Mouse (Mus musculus) kidney, adult 2 months (tissue): ENCODE measurements at regions not wholly inside any gene's neighbourhood (a gene's known extent, or its start where the extent isn't known, plus 50 kb on each side); places are given as distances from the start of the nearest gene placed in this dataset.

ENCODE experiments used
- DNase-seq: peaks from one replicate; pipeline ENCODE4 v3.0.0; 2021
- H3K27ac ChIP-seq: fragments of 200-500 bp; 2 replicates; pipeline ENCODE4 v1.5.1; 2012; ENCODE audit warnings: low read depth, low read length, control low read depth, inconsistent platforms; ENCODE audit not compliant: insufficient read depth
- H3K27me3 ChIP-seq: fragments of 200-500 bp; replicated peaks from 2 replicates; pipeline ENCODE4 v1.6.1; 2012; ENCODE audit warnings: mild to moderate bottlenecking, moderate library complexity, low read length, inconsistent platforms; ENCODE audit not compliant: control insufficient read depth, insufficient read depth
- H3K36me3 ChIP-seq: fragments of 200-500 bp; 2 replicates; pipeline ENCODE4 v1.6.1; 2012; ENCODE audit warnings: mild to moderate bottlenecking, moderate library complexity, low read length, inconsistent platforms; ENCODE audit not compliant: control insufficient read depth, insufficient read depth
- H3K4me1 ChIP-seq: fragments of 200-500 bp; 2 replicates; pipeline ENCODE4 v1.6.1; 2011; ENCODE audit warnings: low read length; ENCODE audit not compliant: control insufficient read depth, insufficient read depth
- H3K4me3 ChIP-seq: fragments of 200-500 bp; 2 replicates; pipeline ENCODE4 v1.5.1; 2011; ENCODE audit warnings: mild to moderate bottlenecking, low read depth, low read length, control low read depth; ENCODE audit not compliant: insufficient read depth
- CTCF ChIP-seq: fragments of 200-500 bp; conservative IDR thresholded peaks from 2 replicates; pipeline ENCODE4 v1.5.1; 2011; ENCODE audit warnings: low read depth, mild to moderate bottlenecking, control low read depth, low read length, moderate library complexity, mixed read lengths; ENCODE audit not compliant: insufficient read depth, insufficient read length
- POLR2A ChIP-seq: fragments of 200-500 bp; IDR thresholded peaks from one replicate; pipeline ENCODE4 v1.6.1; 2011; ENCODE audit warnings: low read depth, low read length, control low read depth
- WGBS: fragments of 180-500 bp; shearing (Covaris S2); methylation state at CpG from one replicate; pipeline ENCODE4 v1.1.7; 2018; 5-methylcytosine and 5-hydroxymethylcytosine counted together

DNA sequence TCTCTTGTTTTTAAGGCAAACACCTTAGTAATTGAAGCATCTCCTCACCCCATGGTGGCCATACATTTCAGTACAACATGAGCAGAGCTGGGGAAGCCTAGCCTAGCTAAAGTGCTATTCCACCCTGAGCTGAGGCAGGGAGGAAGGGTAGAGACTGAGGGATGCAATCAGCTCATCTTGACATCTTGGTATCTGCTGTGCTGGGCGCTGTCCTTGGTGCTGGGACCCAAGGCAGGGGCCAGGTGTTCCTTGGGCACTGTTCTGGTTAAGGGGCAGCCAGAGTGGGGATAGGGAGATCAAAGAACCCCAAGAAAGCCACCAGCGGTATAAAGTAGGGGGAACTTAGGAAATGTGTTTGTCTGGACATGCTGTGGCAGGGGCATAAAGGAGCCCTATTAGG, 228.7 kb downstream of the Cyp26b1 start:
- DNase-seq, result no peak
- H3K4me1 ChIP-seq, result no peaks in the 10 kb centered on the region
- H3K27me3 ChIP-seq, result no peaks in the 10 kb centered on the region
- TF ChIP-seq POLR2A, result no peak
- no peak for TF ChIP-seq CTCF
- no peak overlapping the region for H3K27ac ChIP-seq
- 16% methylated on average over 2 of the region's 2 CpGs for WGBS
- no peak overlapping the region for H3K4me3 ChIP-seq
- H3K36me3 ChIP-seq, result no peaks in the 10 kb centered on the region

DNA sequence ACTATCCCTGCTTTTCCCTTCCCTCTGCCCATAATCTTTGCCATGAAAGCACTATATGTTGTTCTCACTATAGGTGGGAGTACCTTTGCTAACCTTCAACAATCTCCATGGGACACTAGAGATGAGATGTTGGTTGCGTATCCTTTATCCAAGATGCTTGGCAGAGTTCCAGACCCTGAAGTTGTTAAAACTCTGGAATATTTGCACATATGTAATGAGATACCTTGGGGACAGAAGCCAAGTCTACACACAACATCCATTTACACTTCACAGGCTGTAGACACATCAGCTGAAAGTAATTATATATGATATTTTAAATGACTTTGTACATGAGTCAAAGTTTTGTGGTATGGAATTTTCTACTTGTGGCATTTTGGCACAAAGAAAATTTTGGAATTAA, 231.4 kb downstream of the Cyp26b1 start:
- no peaks in the 10 kb centered on the region for H3K27me3 ChIP-seq
- 79% methylated on average over 1 of the region's 1 CpGs for WGBS
- no peak for TF ChIP-seq POLR2A
- no peak for TF ChIP-seq CTCF
- DNase-seq, result no peak
- H3K4me3 ChIP-seq, result no peak overlapping the region
- no peaks in the 10 kb centered on the region for H3K4me1 ChIP-seq
- H3K27ac ChIP-seq, result no peak overlapping the region
- no peaks in the 10 kb centered on the region for H3K36me3 ChIP-seq

DNA sequence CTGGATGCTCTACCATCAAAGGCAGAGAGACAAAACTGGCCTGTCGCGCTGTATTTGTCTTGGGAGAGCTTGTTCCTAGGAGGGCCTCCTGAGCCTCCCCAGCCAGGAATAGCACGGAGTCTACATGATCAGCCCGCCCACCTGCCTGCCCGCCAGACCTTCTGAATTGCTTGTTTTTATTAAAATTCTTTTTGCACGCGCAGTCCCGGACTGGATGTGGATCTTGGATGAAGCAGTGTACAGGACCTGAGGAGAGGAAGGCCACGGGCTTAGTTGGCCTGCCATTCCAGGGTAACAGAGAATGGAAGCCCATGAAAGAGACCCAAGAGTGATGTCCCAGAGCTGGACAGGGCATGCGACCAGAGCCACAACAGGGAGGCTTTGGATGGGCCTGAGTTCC, 235.8 kb downstream of the Cyp26b1 start:
- no peak for TF ChIP-seq POLR2A
- TF ChIP-seq CTCF, result no peak
- WGBS, result 82% methylated on average over 10 of the region's 10 CpGs
- no peaks in the 10 kb centered on the region for H3K27me3 ChIP-seq
- no peak overlapping the region for H3K4me3 ChIP-seq
- no peaks in the 10 kb centered on the region for H3K4me1 ChIP-seq
- no peaks in the 10 kb centered on the region for H3K36me3 ChIP-seq
- H3K27ac ChIP-seq, result no peak overlapping the region
- DNase-seq, result no peak

DNA sequence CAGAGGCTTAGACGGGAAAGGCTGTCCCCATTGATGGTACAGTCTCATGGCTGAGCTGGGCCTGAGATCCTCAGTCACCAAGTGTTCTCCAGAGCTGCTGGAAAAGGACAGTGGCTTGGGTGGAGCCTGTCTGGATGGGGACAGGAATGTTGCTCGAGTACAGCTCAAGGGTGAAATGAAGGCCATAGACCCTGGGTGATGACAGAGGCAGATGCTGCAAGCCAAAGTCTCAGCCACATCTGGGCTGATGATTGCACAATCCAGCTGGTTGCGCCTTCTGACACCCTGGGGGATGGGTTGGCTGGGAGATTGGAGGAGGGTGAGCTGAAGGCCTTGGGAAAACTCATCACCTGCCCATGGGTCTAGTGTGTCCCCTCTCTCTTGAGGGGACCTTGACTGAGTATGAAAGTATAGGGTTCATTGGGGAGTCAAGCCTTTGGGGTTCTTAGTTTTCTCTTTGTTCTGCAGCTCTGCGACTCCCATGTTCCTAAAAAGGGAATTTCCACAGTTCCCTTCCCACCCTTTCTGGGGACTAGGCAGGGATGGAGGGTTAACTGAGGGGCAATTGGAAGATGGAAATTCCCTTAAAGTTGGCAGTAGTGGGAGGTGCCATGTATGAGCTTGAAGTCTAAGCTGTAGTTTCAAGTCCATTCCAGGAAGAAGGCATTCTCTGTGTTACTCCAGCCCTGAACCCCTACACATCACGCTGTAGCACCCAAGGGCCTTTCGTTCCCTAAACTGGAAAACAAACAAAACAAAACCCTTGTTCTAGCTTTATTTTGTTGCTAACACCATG, 240.1 kb downstream of the Cyp26b1 start:
- TF ChIP-seq POLR2A, result no peak
- no peak for TF ChIP-seq CTCF
- H3K36me3 ChIP-seq, result no peaks in the 10 kb centered on the region
- H3K4me1 ChIP-seq, result no peaks in the 10 kb centered on the region
- H3K4me3 ChIP-seq, result no peak overlapping the region
- 86% methylated on average over 6 of the region's 6 CpGs for WGBS
- no peak for DNase-seq
- no peaks in the 10 kb centered on the region for H3K27me3 ChIP-seq
- H3K27ac ChIP-seq, result no peak overlapping the region

DNA sequence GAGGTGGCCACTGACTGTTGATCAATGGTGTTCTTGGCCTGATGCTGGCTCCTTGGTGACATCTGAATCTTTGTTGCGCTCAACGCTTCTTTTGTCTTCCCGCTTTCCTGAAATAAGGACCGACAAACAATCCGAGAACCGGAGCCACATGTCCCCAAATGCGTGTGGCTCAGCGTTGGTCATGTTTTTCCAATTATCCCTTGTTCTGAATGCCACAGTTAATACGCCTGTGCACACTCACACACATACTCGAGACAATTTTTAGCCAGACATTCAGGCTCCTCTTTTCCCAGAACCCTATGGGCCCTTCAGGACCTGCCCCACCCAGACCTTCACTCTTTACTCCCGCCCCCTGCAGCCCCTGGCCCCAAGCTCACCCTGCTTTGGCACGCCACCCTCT, 248.8 kb downstream of the Cyp26b1 start:
- WGBS, result 91% methylated on average over 12 of the region's 12 CpGs

DNA sequence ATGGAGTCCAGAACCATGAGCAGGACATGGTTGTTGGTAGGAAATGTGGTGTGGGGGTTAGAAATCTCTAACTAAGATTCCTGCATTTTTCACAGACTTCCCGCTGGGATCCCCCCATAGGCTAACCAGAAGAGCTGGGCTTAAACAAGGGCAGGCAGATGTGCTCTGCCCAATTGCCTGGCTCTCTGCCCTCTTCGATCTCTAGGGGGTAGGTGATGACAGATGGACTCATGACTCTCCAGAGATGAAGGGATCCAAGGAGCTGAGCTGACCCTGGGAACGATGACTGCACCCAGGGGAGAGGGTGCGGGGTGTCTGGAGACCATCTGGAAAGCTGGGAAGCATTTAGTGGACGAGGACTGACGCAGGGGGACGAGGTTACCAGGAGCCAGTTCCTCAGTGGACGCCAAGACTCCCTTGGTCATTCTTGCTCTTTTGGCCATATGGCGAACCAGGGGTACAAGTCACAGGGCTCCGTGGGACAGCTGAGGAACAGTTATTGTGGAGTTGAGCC, 260.0 kb downstream of the Cyp26b1 start:
- H3K36me3 ChIP-seq, result no peaks in the 10 kb centered on the region
- no peak for DNase-seq
- WGBS, result 90% methylated on average over 10 of the region's 10 CpGs
- H3K27me3 ChIP-seq, result no peaks in the 10 kb centered on the region; the same call in 1 of the 2 replicates
- TF ChIP-seq POLR2A (no peak), CTCF (no peak)
- no peak overlapping the region for H3K27ac ChIP-seq
- no peak overlapping the region for H3K4me3 ChIP-seq
- no peaks in the 10 kb centered on the region for H3K4me1 ChIP-seq

More for the DNA sequence above, 248.8 kb downstream of the Cyp26b1 start:
- Histone ChIP-seq H3K27me3 (no peaks in the 10 kb centered on the region; the same call in 1 of the 2 replicates), H3K27ac (no peak overlapping the region), H3K4me3 (no peak overlapping the region), H3K36me3 (no peaks in the 10 kb centered on the region), H3K4me1 (no peaks in the 10 kb centered on the region)
- DNase-seq, result no peak
- no peak for TF ChIP-seq CTCF
- no peak for TF ChIP-seq POLR2A

DNA sequence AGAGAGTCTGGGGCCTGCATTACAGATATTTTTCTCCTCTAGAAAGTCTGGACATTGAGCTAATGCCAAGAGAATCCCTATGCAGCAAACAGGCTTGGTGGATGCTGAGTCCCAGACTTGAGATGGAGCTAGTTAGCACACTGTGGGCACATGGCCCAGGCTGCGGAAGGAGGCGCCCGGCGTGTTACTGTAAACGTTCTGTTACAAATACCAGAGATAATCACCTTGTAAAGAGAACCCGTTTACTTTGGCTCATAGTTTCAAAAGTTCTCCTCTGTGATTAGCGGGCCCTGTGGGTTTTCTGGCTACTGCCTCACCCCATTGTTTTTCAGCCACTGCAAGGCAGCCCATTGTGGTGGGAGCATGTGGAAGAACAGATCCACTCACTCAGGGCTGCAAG, 264.6 kb downstream of the Cyp26b1 start:
- Histone ChIP-seq H3K27ac (no peak overlapping the region), H3K27me3 (no peaks in the 10 kb centered on the region), H3K36me3 (no peaks in the 10 kb centered on the region), H3K4me1 (no peaks in the 10 kb centered on the region), H3K4me3 (no peak overlapping the region)
- WGBS, result 61% methylated on average over 7 of the region's 7 CpGs
- TF ChIP-seq CTCF (no peak), POLR2A (no peak)
- DNase-seq, result no peak
